Mouse (Mus musculus) liver, embryonic 11.5 days (tissue): ENCODE data around the gene Ift122. TPM values are rescaled to one million over a fixed set of nuclear protein-coding genes. Genes with fewer than 3 reads are reported as not detected.

Experiments used
- ATAC-seq: fragments of 200-750 bp; cut with Nextera tagmentation; replicated peaks from 2 replicates; pipeline ENCODE4 v1.8.0; 2017; ENCODE audit warnings: moderate number of reproducible peaks, mild to moderate bottlenecking, moderate TSS enrichment, moderate library complexity; ENCODE audit not compliant: low FRiP score
- DNase-seq: peaks from one replicate; pipeline ENCODE4 v3.0.0-alpha.2; 2017; ENCODE audit warnings: low spot score
- H3K27ac ChIP-seq: fragments of 300-500 bp; sonication (generic); 2 replicates; pipeline ENCODE4 v1.5.1; 2014; ENCODE audit warnings: mild to moderate bottlenecking, low read depth, low read length, control low read depth
- H3K27me3 ChIP-seq: fragments of 300-500 bp; sonication (generic); replicated peaks from 2 replicates; pipeline ENCODE4 v1.6.1; 2014; ENCODE audit warnings: low read length, mixed read lengths; ENCODE audit not compliant: control insufficient read depth, insufficient read depth
- H3K36me3 ChIP-seq: fragments of 300-500 bp; sonication (generic); 2 replicates; pipeline ENCODE4 v1.6.1; 2014; ENCODE audit warnings: mild to moderate bottlenecking, low read length, moderate library complexity, mixed read lengths; ENCODE audit not compliant: control insufficient read depth, insufficient read depth
- H3K4me1 ChIP-seq: fragments of 300-500 bp; sonication (generic); replicated peaks from 2 replicates; pipeline ENCODE4 v1.6.1; 2014; ENCODE audit warnings: low read length, mixed read lengths; ENCODE audit not compliant: control insufficient read depth, insufficient read depth
- H3K4me2 ChIP-seq: fragments of 300-500 bp; sonication (generic); 2 replicates; pipeline ENCODE4 v1.6.1; 2014; ENCODE audit warnings: mild to moderate bottlenecking, control low read depth, moderate library complexity
- H3K4me3 ChIP-seq: fragments of 300-500 bp; sonication (generic); 2 replicates; pipeline ENCODE4 v1.5.1; 2014; ENCODE audit warnings: low read depth, low read length, control low read depth
- H3K9ac ChIP-seq: fragments of 300-500 bp; sonication (generic); 2 replicates; pipeline ENCODE4 v1.6.1; 2014; ENCODE audit warnings: low read depth, low read length, control low read depth
- H3K9me3 ChIP-seq: fragments of 300-500 bp; sonication (generic); 2 replicates; pipeline ENCODE4 v1.6.1; 2016; ENCODE audit warnings: low read length, inconsistent platforms, mixed read lengths; ENCODE audit not compliant: control insufficient read depth
- WGBS: fragments of 180-500 bp; shearing (Covaris S2); extraction: QIAGEN DNeasy Blood & Tissue Kit; methylation state at CpG from one replicate; pipeline ENCODE4 v1.1.7; 2014; 5-methylcytosine and 5-hydroxymethylcytosine counted together
- polyA plus RNA-seq: library from polyadenylated mRNA; unstranded; fragments of >200 nt; fragmentation: Nextera tagmentation; extraction: Ambion mirVana; gene quantifications from 2 replicates; pipeline ENCODE4 v1.2.1, GENCODE M21; 2014

Ift122 gene
- polyA plus RNA-seq, 1 experiment from 2014 or later: 9.1 TPM

DNA sequence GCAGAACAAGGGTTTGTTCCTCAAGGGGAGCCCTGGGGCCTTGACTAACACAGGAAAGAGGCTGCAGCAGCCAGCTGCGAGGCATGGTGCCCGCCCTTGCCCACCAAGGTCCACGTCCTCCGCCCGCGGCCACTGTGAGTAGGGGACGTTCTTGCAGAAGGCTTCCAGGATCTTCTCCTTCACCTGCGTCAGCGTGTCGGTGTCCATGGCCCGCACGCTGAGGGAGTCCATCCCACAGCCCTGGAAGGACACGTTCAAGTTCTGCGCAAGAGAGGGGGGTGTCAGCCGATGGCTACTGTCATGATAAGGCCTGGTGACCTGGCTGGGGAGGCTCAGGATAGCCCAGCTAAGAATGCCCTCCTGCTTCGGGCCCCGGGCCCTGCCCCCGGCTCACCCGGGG is 107.1 kb downstream of the Ift122 start:
- Histone ChIP-seq H3K27me3 (no peaks in the 10 kb centered on the region), H3K9me3 (no peaks in the 10 kb centered on the region), H3K4me2 (no peak overlapping the region), H3K36me3 (peaks cover 3% of the 10 kb centered on the region; the same call in 1 of the 2 replicates), H3K4me1 (peaks cover 9% of the 10 kb centered on the region), H3K27ac (no peak overlapping the region), H3K4me3 (no peak overlapping the region), H3K9ac (no peak overlapping the region)
- DNase-seq (no peak), ATAC-seq (no peak)
- 93% methylated on average over 19 of the region's 19 CpGs for WGBS

- no peak overlapping the region for H3K4me3 ChIP-seq
- WGBS: 84% methylated on average over 3 of the region's 3 CpGs
- H3K4me2 ChIP-seq: no peak overlapping the region
- no peak overlapping the region for H3K9ac ChIP-seq
- ATAC-seq (no peak), DNase-seq (no peak)
- H3K36me3 ChIP-seq: peaks cover 6% of the 10 kb centered on the region; the same call in 1 of the 2 replicates
- no peaks in the 10 kb centered on the region for H3K27me3 ChIP-seq
- no peaks in the 10 kb centered on the region for H3K9me3 ChIP-seq
- no peak overlapping the region for H3K27ac ChIP-seq
- peaks cover 9% of the 10 kb centered on the region for H3K4me1 ChIP-seq
Observed at GRCm38 (mm10) chr6:115961743-115962142, 108.5 kb downstream of the Ift122 start.

- no peak overlapping the region for H3K27ac ChIP-seq
- peaks cover 8% of the 10 kb centered on the region for H3K36me3 ChIP-seq
- H3K27me3 ChIP-seq: no peaks in the 10 kb centered on the region
- H3K4me2 ChIP-seq: no peak overlapping the region
- DNase-seq (no peak), ATAC-seq (no peak)
- no peaks in the 10 kb centered on the region for H3K9me3 ChIP-seq
- peaks cover 2% of the 10 kb centered on the region; the same call in 1 of the 2 replicates for H3K4me1 ChIP-seq
- no peak overlapping the region for H3K4me3 ChIP-seq
- no peak overlapping the region for H3K9ac ChIP-seq
- 56% methylated on average over 23 of the region's 23 CpGs for WGBS
Observed at GRCm38 (mm10) chr6:115962439-115963085, 109.3 kb downstream of the Ift122 start.

DNA sequence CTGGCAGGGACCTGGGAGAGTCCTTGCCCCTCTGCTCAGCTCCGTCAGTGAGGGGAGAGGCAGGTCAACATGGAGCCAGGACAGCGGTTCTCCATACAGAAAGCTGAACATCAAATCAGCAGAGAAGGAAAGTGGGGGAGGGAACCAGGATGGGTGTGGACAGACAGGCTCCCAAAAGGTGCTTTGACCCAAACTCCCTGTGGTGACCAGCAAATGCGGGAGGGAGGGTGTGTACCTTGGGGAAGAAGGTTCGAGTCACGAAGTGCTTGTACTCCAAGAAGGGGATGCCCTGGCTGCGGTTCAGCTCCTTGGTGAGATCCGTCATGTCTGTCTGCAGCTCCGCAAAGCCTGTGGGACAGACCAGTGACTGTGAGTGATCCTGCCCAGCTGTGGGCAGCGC is 110.4 kb downstream of the Ift122 start:
- WGBS: 80% methylated on average over 9 of the region's 9 CpGs
- no peak overlapping the region for H3K9ac ChIP-seq
- no peak overlapping the region for H3K4me2 ChIP-seq
- H3K27ac ChIP-seq: no peak overlapping the region
- no peak for DNase-seq
- no peaks in the 10 kb centered on the region; the same call in 1 of the 2 replicates for H3K4me1 ChIP-seq
- H3K4me3 ChIP-seq: no peak overlapping the region
- no peaks in the 10 kb centered on the region for H3K9me3 ChIP-seq
- H3K36me3 ChIP-seq: peaks cover 7% of the 10 kb centered on the region
- ATAC-seq: no peak
- H3K27me3 ChIP-seq: no peaks in the 10 kb centered on the region

DNA sequence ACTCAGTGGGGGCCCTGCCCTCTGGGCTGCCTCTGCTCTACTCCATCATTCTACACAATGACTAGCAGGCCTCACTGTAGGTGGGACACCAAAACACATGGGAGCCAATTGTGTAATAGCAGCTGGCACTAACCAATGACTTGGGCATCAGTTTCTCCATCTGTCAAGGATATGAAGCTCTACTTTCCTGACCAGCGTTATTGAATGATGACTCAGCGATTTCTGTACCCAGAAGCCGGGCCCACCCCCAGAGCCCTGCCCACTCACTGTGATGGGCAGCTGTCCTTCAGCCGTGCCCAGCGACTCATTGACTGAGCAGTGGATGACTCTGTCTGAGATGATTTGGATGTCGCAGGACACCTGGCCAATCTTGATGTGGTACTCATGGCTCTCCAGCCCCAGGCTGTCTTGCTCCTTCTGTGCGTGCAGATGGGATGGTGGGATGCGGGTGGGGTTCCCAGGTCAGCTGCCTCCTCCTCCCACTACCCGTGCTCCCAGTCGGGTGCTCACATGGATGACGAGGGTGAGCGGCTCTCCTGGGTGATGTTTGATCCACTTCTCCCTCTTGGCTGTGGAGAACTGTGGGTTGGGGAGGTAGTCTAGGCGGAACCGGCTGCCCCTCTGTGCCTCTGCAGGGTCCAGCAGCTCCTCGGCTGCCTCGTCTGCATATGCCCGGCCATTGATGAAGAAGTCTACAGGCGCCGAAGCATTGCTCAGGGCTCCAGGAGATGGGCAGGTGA is 113.1 kb downstream of the Ift122 start:
- ATAC-seq (no peak), DNase-seq (no peak)
- Histone ChIP-seq H3K9ac (no peak overlapping the region), H3K27ac (no peak overlapping the region), H3K4me2 (no peak overlapping the region), H3K9me3 (no peaks in the 10 kb centered on the region), H3K27me3 (no peaks in the 10 kb centered on the region), H3K4me3 (no peak overlapping the region), H3K36me3 (peaks cover 6% of the 10 kb centered on the region), H3K4me1 (peaks cover under 1% of the 10 kb centered on the region; the same call in 1 of the 2 replicates)
- WGBS: 90% methylated on average over 19 of the region's 19 CpGs

- Histone ChIP-seq H3K27ac (no peak overlapping the region), H3K4me2 (no peak overlapping the region), H3K4me1 (peaks cover 7% of the 10 kb centered on the region), H3K9me3 (no peaks in the 10 kb centered on the region), H3K9ac (no peak overlapping the region), H3K4me3 (no peak overlapping the region), H3K27me3 (no peaks in the 10 kb centered on the region), H3K36me3 (peaks cover 6% of the 10 kb centered on the region)
- ATAC-seq (no peak), DNase-seq (no peak)
- WGBS: 92% methylated on average over 15 of the region's 15 CpGs
Observed at GRCm38 (mm10) chr6:115967291-115967880, 114.1 kb downstream of the Ift122 start.

- Histone ChIP-seq H3K36me3 (peaks cover 6% of the 10 kb centered on the region), H3K9me3 (no peaks in the 10 kb centered on the region), H3K4me1 (peaks cover 14% of the 10 kb centered on the region), H3K9ac (no peak overlapping the region), H3K27me3 (no peaks in the 10 kb centered on the region), H3K4me3 (no peak overlapping the region), H3K4me2 (no peak overlapping the region), H3K27ac (no peak overlapping the region)
- 73% methylated on average over 5 of the region's 5 CpGs for WGBS
- no peak for DNase-seq
- no peak for ATAC-seq
Observed at GRCm38 (mm10) chr6:115968086-115968485, 114.8 kb downstream of the Ift122 start.

- Histone ChIP-seq H3K4me3 (no peak overlapping the region), H3K4me1 (peaks cover 16% of the 10 kb centered on the region), H3K27me3 (no peaks in the 10 kb centered on the region), H3K36me3 (peaks cover 6% of the 10 kb centered on the region), H3K9me3 (no peaks in the 10 kb centered on the region), H3K27ac (no peak overlapping the region), H3K9ac (no peak overlapping the region), H3K4me2 (no peak overlapping the region)
- ATAC-seq: 0 out of 2 replicates have a peak, but pooled peaks have one; percentile 19
- DNase-seq: no peak
- WGBS: 79% methylated on average over 6 of the region's 6 CpGs
Observed at GRCm38 (mm10) chr6:115968700-115969099, 115.4 kb downstream of the Ift122 start.
